Mouse (Mus musculus) lung, postnatal 14 days (tissue): ENCODE data around the gene St6gal2.

ENCODE experiments used
- DNase-seq: peaks from one replicate; pipeline ENCODE4 v3.0.0; 2021

Gene St6gal2

DNA sequence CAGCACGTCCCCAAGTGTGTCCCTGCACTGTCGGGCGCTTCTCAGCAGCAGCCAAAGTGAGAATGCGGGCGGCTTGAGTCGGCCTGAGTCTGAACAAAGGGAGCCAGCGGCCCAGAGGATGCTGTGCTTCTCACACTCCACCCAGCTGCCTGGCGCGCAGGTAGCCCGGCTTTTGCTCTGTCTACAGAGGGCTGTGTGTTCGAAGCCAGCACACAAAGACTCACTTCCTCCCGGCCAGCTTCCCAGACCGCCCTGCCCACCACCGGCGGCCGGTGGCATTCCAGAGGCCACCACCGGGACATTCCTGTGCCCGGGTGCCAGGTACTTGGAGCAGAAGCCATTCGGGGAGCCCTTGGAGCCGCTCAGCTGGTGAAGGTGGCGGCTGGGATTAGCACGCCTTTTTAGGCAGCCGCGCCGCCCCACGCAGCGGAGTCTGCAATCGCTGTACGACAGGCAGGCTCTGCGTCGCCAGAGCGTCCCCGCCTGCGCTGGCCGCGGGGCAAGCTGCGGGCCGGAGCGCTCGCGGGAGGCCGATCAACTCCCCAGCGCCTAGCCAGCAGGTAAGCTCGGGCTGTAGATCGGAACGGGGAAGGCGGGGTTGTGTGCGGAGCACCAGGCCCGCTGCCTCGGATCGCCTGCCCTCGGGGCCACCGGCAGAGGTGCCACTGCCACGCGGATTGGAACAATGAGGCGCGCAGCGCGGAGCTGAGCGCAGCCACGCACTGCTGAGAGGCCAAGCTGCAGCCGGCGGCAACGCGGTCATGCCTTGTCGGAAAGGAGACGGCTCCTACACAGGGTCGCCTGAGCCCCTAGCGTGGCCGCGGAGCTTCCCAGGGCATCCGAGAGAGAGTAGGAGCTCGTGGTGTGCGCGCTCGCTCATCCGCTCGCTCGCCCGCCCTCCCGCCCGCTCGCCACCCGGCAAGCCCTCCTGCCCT, at the start of gene St6gal2:
St6gal2 (plus strand) TSS at position 133 of the 935 bp plus-strand sequence.
- DNase-seq = no peak

DNA sequence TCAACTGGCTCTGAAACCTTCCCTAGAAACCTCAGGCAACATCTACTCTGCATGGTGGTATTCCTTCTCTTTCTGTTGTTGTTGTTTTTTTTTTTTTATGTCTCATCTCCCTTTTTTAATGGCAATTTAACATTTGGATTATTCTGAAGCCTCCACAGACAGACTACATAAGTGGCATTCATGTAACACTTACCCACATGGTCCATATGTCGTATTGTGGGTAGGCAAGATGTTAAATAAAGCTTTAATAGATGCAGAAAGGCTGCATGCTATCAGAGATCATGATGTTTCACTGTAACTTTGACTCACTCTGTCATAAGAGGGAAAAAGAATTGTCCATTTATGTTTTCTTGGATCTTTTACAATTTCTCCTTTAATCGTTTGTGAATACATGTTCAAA, 39.1 kb upstream of the St6gal2 start:
- DNase-seq = no peak

DNA sequence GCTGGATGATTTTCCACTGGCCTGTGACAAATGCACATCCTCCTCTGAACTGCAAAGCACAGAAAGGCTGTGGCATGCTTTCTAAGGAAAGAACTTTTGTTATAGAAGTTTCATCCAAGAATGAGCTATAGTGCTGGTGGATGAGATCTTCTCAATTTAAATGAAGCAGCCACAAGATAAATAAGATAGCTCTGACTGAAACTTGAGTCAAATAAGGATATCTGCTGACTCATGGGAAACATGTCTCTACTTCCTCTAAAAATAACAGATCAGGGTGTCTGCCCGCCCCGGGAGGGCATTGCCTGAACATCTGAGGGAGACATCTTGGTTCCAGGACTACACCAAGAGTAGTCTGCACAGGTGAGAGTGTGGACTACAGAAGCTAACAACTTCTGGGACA, 28.7 kb upstream of the St6gal2 start:
- DNase-seq = no peak

DNA sequence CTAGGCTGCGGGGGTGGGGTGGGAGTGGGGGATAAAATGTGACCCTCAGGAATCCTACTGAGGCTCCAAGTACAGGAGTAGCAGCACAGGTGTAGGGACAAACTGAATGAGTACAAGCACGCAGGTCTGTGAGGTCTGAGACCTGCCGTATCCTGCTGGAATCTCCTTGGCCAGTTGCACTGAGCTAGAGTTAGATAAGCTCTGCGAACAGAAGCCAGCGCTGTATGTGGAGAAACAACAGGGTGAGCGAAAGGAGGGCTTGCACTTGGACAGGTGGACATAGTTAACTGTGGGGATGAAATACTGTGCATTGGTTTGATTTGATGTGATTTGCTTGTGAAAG, 974 bp downstream of the St6gal2 start:
- no peak for DNase-seq

DNA sequence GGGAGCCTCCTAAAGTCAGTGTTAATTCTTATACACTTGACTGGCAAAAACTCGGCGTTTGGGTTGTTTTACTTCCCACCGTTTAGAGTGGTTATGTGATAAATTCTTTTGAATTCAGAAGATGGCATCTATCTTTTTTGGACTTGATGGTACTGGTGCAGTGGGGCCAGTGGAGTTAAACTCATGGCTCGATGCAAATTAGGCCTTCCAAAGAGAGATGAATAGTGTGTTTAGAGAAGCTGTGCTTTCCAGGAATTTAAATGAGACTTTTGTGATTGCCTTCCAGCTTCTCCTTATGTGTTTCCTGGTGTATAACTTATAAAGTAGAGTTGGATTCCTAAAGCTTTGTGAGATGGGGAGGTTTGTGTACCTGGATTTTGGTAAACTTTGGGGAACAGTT, 1.5 kb downstream of the St6gal2 start:
- DNase-seq = no peak

DNA sequence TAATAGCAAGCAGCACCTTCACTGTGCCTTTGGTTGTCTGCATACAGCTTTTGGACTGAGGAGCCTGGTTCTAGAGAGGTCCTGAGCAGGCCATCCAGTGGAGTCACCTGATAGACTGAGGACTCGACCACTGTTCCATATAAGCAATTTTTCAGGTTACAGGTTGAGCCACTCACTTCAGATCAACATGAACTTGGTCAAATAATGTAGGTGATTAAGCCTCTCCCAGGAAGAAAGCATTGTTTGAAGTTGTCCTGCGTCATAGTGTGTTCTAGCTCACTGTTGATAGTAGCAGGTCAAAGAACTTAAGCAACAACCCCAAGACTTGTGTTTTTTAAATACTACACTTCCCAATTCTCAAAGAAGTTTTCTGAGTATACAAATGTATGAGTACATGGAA, 5.8 kb downstream of the St6gal2 start:
- DNase-seq = no peak

DNA sequence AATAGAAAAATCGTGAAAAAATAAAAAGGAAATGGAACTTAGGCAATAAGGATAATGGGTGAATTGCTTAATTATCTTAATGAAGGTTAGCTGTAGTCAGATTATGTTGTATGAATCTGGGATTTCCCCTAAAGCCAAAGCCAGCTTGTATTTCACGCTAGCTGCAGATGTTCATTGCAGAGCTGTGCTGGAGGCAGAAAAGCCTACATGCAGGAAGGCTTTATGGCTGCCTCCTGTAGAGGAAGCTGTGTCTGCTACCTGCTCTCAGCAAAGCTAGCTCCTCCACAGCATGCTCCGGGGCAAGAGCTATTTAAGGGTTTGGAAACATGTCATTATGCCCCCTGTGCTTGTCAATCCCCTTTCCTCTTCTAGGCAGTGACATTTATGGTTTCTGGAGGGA, 9.3 kb downstream of the St6gal2 start:
- DNase-seq = no peak

DNA sequence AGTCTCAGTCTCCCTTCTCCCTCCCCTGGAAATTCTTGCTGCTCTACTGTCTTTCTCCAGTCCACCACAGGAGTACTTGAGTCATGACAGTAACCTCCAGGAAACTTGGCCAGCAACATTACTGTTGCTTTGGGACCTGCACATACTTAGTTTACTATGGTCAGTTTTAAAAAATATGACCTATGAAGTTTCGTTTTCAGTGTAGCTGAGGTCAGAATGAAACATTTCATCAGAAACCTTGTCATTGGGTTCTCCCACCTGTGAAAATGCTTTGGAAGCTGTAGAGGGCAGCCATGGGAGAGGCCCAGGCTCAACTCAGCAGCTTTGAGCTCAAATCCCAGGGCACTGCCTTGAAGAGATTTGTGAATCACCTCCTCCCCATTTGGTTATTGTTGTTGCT, 15.0 kb downstream of the St6gal2 start:
- DNase-seq = no peak

DNA sequence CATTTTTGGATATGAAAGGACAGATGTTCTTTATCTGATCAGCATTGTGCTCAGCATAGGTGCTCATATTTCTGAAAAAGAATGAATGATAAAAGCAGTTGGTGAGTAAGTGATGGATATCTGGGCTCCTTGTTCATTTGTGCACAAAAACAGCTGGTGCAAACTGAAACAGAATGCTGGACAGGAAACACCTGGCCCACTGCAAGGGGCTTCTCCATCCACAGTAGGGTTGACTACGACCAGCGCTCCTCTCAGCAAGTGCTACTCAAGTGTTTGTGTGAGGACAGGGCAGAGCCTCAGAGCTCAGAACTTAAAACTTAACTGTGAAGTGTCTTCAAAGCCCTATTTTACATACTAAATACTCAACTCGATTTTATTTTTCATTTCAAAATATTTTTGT, 22.4 kb downstream of the St6gal2 start:
- no peak for DNase-seq

DNA sequence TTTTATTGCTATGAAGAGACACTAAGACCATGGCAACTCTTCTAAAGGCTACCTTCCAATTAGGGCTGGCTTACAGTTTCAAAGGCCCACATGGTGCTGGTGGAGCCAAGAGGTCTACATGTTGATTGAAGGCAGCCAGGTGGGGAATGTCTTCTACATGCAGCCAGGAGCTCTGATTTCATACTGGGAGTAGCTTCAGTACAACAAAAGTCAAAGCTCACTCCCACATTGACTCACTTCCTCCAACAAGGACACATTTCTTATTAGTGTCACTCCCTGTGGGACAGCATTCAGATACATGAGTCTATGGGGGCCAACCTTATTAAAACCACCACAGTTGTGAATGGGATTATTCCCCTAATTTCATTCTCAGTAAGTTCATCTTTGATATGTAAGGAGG, 23.8 kb downstream of the St6gal2 start:
- no peak for DNase-seq

DNA sequence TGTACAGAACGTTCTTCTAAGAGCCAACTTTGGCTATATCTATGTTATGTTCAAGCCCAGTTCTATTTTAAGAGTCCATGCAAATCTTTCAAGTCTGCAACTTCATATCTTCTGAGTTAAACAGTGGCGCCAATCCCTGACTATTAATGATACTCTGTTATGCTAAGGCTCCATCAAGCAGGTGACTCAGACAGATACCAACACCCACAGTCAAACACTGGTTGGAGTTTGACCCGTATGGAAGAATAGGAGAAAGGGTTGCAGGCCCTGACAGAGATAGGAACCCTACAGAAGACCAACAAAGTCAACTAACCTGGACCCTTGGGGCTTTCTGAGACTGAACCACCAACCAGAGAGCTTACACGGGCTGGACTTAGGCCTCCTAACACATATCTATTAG, 30.8 kb downstream of the St6gal2 start:
- DNase-seq = no peak

DNA sequence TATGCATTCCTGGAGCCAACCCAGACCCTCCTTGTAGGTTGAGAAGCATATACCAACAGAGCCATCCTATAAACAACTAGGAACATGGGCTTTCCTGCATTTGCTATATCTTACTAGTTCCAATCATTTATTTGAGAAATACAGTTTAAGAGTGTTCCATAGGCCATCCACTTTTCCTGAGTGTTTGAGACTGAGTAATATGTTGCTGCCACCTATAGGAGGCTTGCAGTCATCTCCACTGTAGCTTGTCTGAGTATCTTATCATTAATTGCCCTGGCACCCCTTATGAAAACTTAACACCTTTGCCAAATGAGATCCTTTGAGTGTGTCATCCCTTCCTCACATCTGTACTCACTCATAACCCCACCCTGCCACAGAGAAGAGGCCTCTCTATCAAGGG, 32.2 kb downstream of the St6gal2 start:
- DNase-seq = no peak

DNA sequence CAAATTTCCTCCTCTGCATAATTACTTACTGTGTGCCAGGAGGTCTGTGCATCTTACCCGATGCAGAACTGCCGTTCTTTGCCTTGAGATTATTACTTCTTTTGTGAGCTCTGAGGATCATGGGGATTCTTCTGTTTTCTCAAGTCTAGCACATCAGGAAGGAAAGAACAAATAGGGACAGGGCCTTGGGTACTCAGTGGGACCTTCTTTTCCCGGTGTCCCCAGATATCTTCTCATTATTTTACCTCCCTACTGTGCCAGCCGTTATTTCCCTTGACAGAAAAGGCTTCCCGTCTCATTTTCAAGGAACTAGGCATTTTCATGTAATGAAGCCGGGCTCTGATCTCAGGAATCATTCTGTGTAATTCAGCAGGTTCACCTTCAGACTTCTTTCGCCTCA, 34.2 kb downstream of the St6gal2 start:
- DNase-seq = no peak

DNA sequence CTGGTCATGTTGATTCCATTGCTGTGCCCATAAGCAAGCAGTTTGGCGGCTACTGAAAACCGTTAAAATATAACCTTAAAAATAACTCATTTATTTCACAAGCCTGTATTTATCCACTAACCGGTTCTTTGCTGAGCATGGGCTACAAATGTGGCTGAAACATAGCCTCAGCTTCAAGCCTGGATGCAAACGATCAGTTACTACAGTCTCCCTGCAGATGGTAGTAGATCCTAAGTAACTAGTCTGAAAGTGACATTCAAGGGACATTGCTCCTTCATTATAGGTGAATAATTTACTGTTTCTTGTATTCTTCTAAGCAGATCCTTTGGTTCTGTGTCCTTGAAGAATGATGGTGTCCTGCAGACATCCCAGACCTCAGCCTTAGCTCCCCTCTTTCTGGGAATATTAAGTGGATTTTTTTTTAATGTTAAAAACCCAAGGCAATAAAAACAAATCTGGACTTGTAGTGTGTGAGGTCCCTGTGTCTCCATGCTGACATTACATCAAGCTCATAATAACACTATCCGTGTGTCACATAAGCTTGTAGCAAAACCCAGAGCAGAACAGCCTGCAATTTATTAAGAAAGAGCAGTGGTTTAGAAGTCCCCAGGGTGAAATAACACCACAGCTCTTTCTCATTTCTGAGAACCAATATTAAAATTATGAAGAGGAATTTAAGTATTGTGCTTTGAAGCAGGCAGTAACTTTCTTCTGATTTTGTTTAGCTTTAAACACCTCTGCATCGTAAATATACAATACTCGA, 39.1 kb downstream of the St6gal2 start:
- DNase-seq = no peak

DNA sequence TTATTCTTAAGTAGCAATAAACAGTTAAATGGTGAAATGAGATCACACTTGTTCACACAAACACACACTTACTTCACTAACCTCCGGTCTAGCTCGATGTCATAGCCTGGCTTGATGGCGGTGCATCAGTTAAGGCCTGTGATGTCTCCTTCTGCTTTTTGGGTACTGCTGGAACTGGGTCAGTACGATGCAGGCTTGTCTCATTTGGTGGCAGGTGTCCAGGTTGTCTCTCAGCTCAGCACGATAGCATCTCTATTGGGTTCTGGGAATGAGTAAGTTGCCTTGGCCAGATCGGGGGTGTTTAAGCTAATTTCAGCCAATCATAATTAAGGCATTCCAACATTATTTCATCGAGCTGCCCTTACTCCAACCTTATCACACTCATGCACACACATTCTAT, 86.7 kb downstream of the St6gal2 start:
- DNase-seq = no peak

DNA sequence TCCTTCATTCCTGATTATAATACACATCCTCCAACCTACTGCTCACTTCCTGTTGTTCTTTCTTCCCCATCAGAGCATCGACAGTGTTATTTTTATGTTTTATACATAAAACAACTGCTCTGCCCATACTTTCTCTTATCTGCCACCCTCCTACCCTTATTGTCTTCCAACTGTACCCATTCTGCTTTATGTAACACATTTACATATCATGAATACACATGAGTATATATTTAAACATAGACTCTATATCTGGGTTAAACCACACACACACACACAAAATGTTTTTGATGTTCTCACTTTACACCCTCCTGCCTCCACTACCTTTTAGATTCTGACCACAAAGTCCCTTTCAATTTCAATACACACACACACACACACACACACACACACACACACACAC, 103.3 kb downstream of the St6gal2 start:
- no peak for DNase-seq

DNA sequence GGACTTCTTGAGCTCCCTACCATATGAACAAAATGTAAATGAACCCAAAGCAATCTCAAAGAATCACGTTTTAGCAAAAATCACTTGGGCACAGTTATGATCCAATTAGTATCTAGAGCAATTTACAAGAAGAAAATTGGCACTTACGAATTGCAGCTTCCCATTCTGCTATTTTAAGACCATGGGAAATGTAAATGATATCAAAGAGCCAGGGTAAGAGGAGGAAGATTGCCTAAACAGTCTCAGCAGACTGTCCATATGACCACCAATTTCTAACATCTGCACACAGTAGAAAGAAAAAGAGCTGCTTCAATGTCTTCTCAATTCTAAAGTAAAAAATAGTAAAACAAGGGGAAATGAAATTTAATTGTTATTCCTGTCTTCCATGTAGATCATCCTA, 116.6 kb downstream of the St6gal2 start:
- no peak for DNase-seq
